Mouse (Mus musculus) frontal cortex, adult 2 months (tissue): ENCODE data around the gene Btbd35f12. TPM values are rescaled to one million over a fixed set of nuclear protein-coding genes. Genes with fewer than 3 reads are reported as not detected.
"Not testable (repeated sequence)": the region's sequence is repeated elsewhere in the genome, so short reads cannot be mapped to it uniquely, and the experiment has no call there.

Experiments
- DNase-seq, 2 experiments: peaks; one replicate each; pipeline ENCODE4 v3.0.0; 2022; ENCODE audit warnings: low spot score in 1 of 2; ENCODE audit errors: extremely low spot score in 1 of 2
- polyA plus RNA-seq: library from polyadenylated mRNA; depleted of rRNA; stranded (reverse); fragments of >200 nt; gene quantifications from 2 replicates; pipeline ENCODE4 v1.2.3, GENCODE M21; 2012; rRNA removed

Gene Btbd35f12
- not detected in 2 replicates for polyA plus RNA-seq

DNA sequence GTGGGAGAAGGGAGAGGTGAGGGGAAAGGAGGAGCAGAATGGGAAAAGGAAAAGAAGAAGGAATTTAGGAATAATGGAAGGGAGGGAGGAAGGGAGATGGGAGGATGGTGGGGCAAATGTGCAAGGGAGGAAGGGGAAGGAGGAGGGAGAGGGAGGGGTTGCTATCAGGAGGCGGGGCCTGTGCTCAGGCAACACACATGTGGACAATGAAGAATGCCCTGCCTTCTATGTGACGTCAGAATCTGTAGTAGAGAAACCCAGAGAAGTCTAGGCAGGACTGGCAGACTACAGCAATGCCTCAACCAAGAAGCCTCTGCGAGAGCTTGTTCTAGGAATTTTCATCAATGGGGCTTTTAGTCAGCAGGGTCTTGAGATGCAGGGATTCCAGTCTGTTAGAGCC, at the start of gene Btbd35f12:
Btbd35f12 (plus strand) TSS at position 301 of the 400 bp plus-strand sequence.
- DNase-seq = not testable (repeated sequence)

DNA sequence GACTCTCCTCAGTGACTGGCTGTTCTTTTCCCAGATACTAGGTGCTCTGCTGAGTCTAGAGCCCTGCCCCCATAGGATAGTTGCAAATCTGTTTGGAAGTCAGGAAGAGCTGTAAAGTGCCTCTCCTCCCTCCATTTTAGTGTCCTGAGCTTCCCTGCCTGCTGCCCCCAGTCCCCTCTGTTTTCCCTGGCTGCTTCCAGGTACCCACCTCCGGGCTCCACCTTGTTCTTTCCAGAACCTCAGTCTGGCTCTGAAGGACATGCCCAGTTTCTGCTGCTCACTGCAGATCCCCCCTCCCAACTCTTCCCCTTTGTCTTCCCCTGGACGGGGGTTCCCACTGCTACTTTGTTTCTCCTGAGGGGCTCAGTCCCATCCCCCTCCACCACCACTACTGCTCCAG, 40.1 kb downstream of the Btbd35f12 start:
- DNase-seq = not testable (repeated sequence)

Other genes with a start within 250 kb of the Btbd35f12 start
- gene Spin2-ps6, start 78.5 kb upstream of the Btbd35f12 start, polyA plus RNA-seq = not detected in 2 replicates